Mouse (Mus musculus) erythroblast, embryonic 14.5 days (primary cell): ENCODE measurements around the gene Fam78a.

Source experiments
- GATA1 ChIP-seq: IDR thresholded peaks from 2 replicates; pipeline ENCODE4 v1.6.1; 2012; ENCODE audit warnings: low read length, inconsistent platforms, mixed read lengths
- TAL1 ChIP-seq: IDR thresholded peaks from 3 replicates; pipeline ENCODE4 v1.6.1; 2012; ENCODE audit warnings: low read length, inconsistent platforms, mixed read lengths

DNA sequence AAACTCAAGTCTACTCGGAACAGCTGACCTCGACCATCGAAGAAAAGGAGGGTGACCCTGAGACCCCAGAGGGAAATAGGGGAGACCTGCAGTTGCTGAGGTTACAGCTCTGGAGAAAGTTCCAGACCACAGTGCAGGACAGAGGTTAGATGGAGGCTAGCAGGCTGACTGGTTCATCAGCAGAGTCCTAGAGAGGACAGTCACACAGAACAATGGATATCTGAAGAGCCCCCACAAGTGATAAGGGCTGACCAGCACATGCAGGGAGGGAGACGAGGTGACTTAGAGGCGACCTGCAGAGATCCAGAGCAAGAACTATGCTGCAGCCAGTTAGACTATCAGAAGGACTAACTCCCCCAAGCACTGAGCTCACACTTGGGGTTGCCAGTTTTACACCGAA lies 25.0 kb downstream of the Fam78a start:
- TF ChIP-seq GATA1 = no peak
- no peak for TF ChIP-seq TAL1
